Mouse (Mus musculus) megakaryocyte, adult 5-6 weeks (primary cell): Measurements from ENCODE around the gene 4930550L24Rik. TPM values are rescaled to one million over a fixed set of nuclear protein-coding genes. Genes with fewer than 3 reads are reported as not detected.

Experiments used
- ATAC-seq: 2 replicates; pipeline ENCODE4 v1.8.0; 2016; ENCODE audit warnings: mild to moderate bottlenecking, inconsistent platforms; ENCODE audit not compliant: poor library complexity, severe bottlenecking
- total RNA-seq, 2 experiments: library from RNA; stranded (forward) in 1 of 2; stranded (reverse) in 1 of 2; fragments of 153-499, 151-499 nt in 1 of 2; fragments of 221-1000, 200-1000 nt in 1 of 2; gene quantifications; 2 replicates each; pipeline versions ENCODE4 v1.2.3 to v1.2.4; 2015 to 2017

The 4930550L24Rik gene
- total RNA-seq (2015) (not detected in 2 replicates), total RNA-seq (2017) (not detected in 2 replicates)

GRCm38 (mm10) chrX:58909060-58909459, at the start of gene 4930550L24Rik:
4930550L24Rik (plus strand) TSS chrX:58909360.
- no peak for ATAC-seq

- ATAC-seq: no peak
Measured at GRCm38 (mm10) chrX:58900753-58901152, 8.4 kb upstream of the 4930550L24Rik start.

- no peak for ATAC-seq
Measured at GRCm38 (mm10) chrX:58967969-58968368, 58.8 kb downstream of the 4930550L24Rik start.
